Mouse (Mus musculus) CH12.LX (cell line): Measurements from ENCODE around the gene Ttyh3. TPM values are rescaled to one million over a fixed set of nuclear protein-coding genes. Genes with fewer than 3 reads are reported as not detected.
A peak's percentile ranks its signal among the peaks of the same experiment; 100 is the strongest.

ENCODE experiments used
- DNase-seq: peaks from one replicate; pipeline ENCODE4 v3.0.0-alpha.2; 2013; ENCODE audit errors: extremely low read depth
- H3K27ac ChIP-seq: 2 replicates; pipeline ENCODE4 v1.5.1; 2012; ENCODE audit warnings: low read depth, mild to moderate bottlenecking, control low read depth, moderate library complexity; ENCODE audit not compliant: insufficient read depth
- H3K27me3 ChIP-seq: replicated peaks from 2 replicates; pipeline ENCODE3; 2012; ENCODE audit warnings: inconsistent platforms
- H3K36me3 ChIP-seq, 2 experiments: replicated peaks in 1 of 2; 2 replicates each; pipeline versions ENCODE3 to v1.6.1; 2012; ENCODE audit warnings: inconsistent platforms in 1 of 2, low read length in 1 of 2, mild to moderate bottlenecking in 1 of 2, mixed read lengths in 1 of 2, moderate library complexity in 1 of 2; ENCODE audit not compliant: control insufficient read depth in 1 of 2, insufficient read depth in 1 of 2
- H3K4me1 ChIP-seq, 2 experiments: 2 replicates each; pipeline ENCODE4 v1.6.1; 2012; ENCODE audit warnings: inconsistent platforms in 1 of 2, moderate library complexity in 1 of 2; ENCODE audit not compliant: insufficient read depth in 2 of 2, control insufficient read depth in 1 of 2
- H3K4me2 ChIP-seq: 2 replicates; pipeline ENCODE4 v1.6.1; 2012; ENCODE audit warnings: low read depth, mild to moderate bottlenecking, control low read depth; ENCODE audit not compliant: poor library complexity, insufficient read depth, severe bottlenecking
- H3K4me3 ChIP-seq, 3 experiments: fragments of 150-350 bp in 1 of 3; sonication (generic) in 1 of 3; replicated peaks in 1 of 3; 2 replicates each; pipeline versions ENCODE3 to v1.5.1; 2011 to 2012; ENCODE audit warnings: low read depth in 2 of 3, low read length in 2 of 3, mild to moderate bottlenecking in 2 of 3, moderate library complexity in 2 of 3, control low read depth in 1 of 3, improper control_type of control experiment in 1 of 3, inconsistent platforms in 1 of 3, mixed read lengths in 1 of 3; ENCODE audit not compliant: poor library complexity in 1 of 3
- H3K79me2 ChIP-seq: replicated peaks from 2 replicates; pipeline ENCODE4 v1.6.1; 2012; ENCODE audit warnings: mild to moderate bottlenecking, moderate library complexity; ENCODE audit not compliant: control insufficient read depth, poor library complexity, insufficient read depth, severe bottlenecking; ENCODE audit errors: extremely low read depth
- H3K9ac ChIP-seq: 2 replicates; pipeline ENCODE4 v1.6.1; 2012; ENCODE audit warnings: low read depth, mild to moderate bottlenecking, control low read depth, moderate library complexity; ENCODE audit not compliant: insufficient read depth
- H3K9me3 ChIP-seq: replicated peaks from 2 replicates; pipeline ENCODE3; 2012; ENCODE audit warnings: low read length, inconsistent platforms, mixed read lengths
- CHD1 ChIP-seq: IDR thresholded peaks from 2 replicates; pipeline ENCODE4 v1.6.1; 2012; ENCODE audit warnings: low read depth, low read length, improper control_type of control experiment, inconsistent platforms
- CHD2 ChIP-seq: IDR thresholded peaks from 2 replicates; pipeline ENCODE4 v1.6.1; 2011; ENCODE audit warnings: low read length, improper control_type of control experiment
- CTCF ChIP-seq, 2 experiments: IDR thresholded peaks in 1 of 2; conservative IDR thresholded peaks in 1 of 2; 2 replicates each; pipeline ENCODE4 v1.5.1; 2011 to 2012; ENCODE audit warnings: low read depth in 2 of 2, low read length in 2 of 2, improper control_type of control experiment in 1 of 2, inconsistent platforms in 1 of 2, mild to moderate bottlenecking in 1 of 2, moderate library complexity in 1 of 2
- ELF1 ChIP-seq: IDR thresholded peaks from 2 replicates; pipeline ENCODE4 v1.6.1; 2014; ENCODE audit warnings: low read depth, mild to moderate bottlenecking, inconsistent platforms, low read length, improper control_type of control experiment
- ETS1 ChIP-seq: conservative IDR thresholded peaks from 2 replicates; pipeline ENCODE4 v1.6.1; 2012; ENCODE audit warnings: low read depth, mild to moderate bottlenecking, inconsistent platforms, low read length, improper control_type of control experiment, moderate library complexity
- GABPA ChIP-seq: IDR thresholded peaks from 2 replicates; pipeline ENCODE4 v1.6.1; 2012; ENCODE audit warnings: low read depth, low read length, improper control_type of control experiment, inconsistent platforms; ENCODE audit not compliant: insufficient replicate concordance
- MEF2A ChIP-seq: IDR thresholded peaks from 2 replicates; pipeline ENCODE4 v1.6.1; 2014; ENCODE audit warnings: low read depth, mild to moderate bottlenecking, inconsistent platforms, low read length, improper control_type of control experiment, borderline replicate concordance
- NELFE ChIP-seq: IDR thresholded peaks from 2 replicates; pipeline ENCODE4 v1.6.1; 2011; ENCODE audit warnings: low read depth, low read length, improper control_type of control experiment
- POLR2A ChIP-seq: IDR thresholded peaks from 2 replicates; pipeline ENCODE4 v1.6.1; 2011; ENCODE audit warnings: low read depth, mild to moderate bottlenecking, improper control_type of control experiment, low read length
- SIN3A ChIP-seq: IDR thresholded peaks from 2 replicates; pipeline ENCODE4 v1.6.1; 2012; ENCODE audit warnings: low read length, improper control_type of control experiment, inconsistent platforms
- TBP ChIP-seq: conservative IDR thresholded peaks from 2 replicates; pipeline ENCODE4 v1.6.1; 2011; ENCODE audit warnings: low read depth, low read length, improper control_type of control experiment
- USF2 ChIP-seq: conservative IDR thresholded peaks from 2 replicates; pipeline ENCODE4 v1.6.1; 2011; ENCODE audit warnings: low read depth, low read length, improper control_type of control experiment
- ZC3H11A ChIP-seq: IDR thresholded peaks from 2 replicates; pipeline ENCODE4 v1.6.1; 2012; ENCODE audit warnings: low read depth, mild to moderate bottlenecking, inconsistent platforms, low read length, improper control_type of control experiment
- dilution Hi-C: fragments of 300-500 bp; cut with MboI; formaldehyde crosslinking; loops from 2 replicates; pipeline ENCODE4 v1.14.3; 2020; ENCODE audit warnings: low sequenced_read_pairs; ENCODE audit not compliant: extremely low pct_unique_long_range_greater_than_20kb, extremely low pct_ligation_motif_present
- in situ Hi-C: fragments of 300-500 bp; cut with MboI; formaldehyde crosslinking; loops from 3 replicates; pipeline ENCODE4 v1.14.3; 2019; ENCODE audit warnings: low sequenced_read_pairs, low pct_ligation_motif_present, low pct_unique_long_range_greater_than_20kb, mixed read lengths
- polyA plus RNA-seq: library from polyadenylated mRNA; unstranded; fragments of >175 nt; gene quantifications from 2 replicates; pipeline ENCODE4 v1.2.1, GENCODE M21; 2012; ENCODE audit warnings: low read depth; ENCODE audit not compliant: insufficient read length
- total RNA-seq, 2 experiments: library from RNA; depleted of rRNA; stranded (reverse); fragments of 300-350 nt in 1 of 2; fragments of >200 nt in 1 of 2; gene quantifications; 2 replicates each; pipeline ENCODE4 v1.2.3; 2012 to 2014

Ttyh3 gene
- total and polyA plus RNA-seq, 3 experiments = 0.31 to 6.3 (median 1.4) TPM

GRCm38 (mm10) chr5:140636316-140637057 lies 12.3 kb downstream of the Ttyh3 start:
- H3K36me3 ChIP-seq = peaks cover 0 to 15% of the 10 kb centered on the region in 2 experiments
- no peak overlapping the region for H3K4me3 ChIP-seq
- no peak for DNase-seq
- no peaks in the 10 kb centered on the region for H3K9me3 ChIP-seq
- no peak overlapping the region for H3K4me2 ChIP-seq
- no peaks in the 10 kb centered on the region for H3K79me2 ChIP-seq
- H3K4me1 ChIP-seq = peaks cover 2 to 34% of the 10 kb centered on the region in 2 experiments
- dilution Hi-C loops = no loop called here
- no peak for TF ChIP-seq POLR2A
- peak in 1 of 2 experiments; percentile 27; a peak in 1 of 4 replicates for TF ChIP-seq CTCF (conservative IDR thresholded peaks at IDR 0.05 in 1 of 2, IDR thresholded peaks at IDR 0.05 in 1 of 2; ENCODE audit: low read depth in 2 of 2, low read length in 2 of 2)
- no peak overlapping the region for H3K27ac ChIP-seq
- H3K9ac ChIP-seq = no peak overlapping the region
- no peaks in the 10 kb centered on the region for H3K27me3 ChIP-seq
- in situ Hi-C loops = no loop called here

DNA sequence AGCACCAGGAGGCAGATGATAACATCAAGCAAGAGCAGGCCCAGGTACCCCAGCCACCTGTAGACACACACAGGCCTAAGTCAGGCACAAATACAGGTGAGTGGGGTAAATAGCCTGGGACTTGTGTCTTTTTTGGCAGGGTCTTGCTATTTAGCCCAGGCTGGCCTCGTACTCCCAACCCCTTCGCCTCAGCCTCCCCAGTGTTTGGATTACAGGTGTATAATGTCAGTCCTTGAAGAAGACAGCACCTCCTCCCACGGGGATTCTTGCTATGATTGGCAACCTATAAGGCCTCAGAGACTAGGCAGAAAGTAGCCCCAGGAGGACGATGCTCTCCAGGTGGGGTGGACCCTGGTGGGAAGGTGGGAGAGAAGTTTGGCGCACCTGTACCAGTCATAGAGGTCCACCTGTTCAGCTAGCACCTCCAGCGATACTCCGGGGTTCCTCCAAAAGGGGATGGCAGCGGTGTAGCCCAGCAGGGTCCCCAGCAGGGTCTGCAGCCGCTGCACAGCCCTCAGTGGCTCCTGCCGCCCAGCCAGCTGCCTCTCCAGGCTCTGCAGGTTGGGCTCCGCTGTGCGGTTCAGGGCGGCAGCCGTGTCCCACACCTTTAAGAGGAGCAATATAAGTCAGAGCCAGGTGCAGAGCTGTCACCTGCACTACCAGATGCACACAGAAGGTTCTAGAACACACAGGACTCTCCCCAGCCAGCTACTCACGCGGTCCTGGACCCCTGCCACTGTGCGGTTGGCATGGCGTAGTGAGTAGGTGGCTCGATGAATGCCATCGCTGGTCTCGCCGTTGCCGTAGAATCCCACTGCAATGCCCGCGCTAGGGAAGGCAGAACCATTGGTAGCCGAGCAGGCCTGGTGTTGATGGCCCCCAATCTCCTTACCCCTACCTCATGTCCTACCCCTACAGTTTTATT lies 13.8 kb downstream of the Ttyh3 start:
- in situ Hi-C loops = loop anchor here (5.0 kb wide), 1 partner anchor 42 kb away; no protein-coding TSS in a partner anchor
- TF ChIP-seq CTCF (conservative IDR thresholded peaks at IDR 0.05 in 1 of 2, IDR thresholded peaks at IDR 0.05 in 1 of 2; ENCODE audit: low read depth in 2 of 2, low read length in 2 of 2) (no peak), SIN3A (no peak), NELFE (no peak), CHD1 (no peak), TBP (no peak), USF2 (no peak), ELF1 (no peak), GABPA (no peak), ETS1 (no peak), ZC3H11A (no peak), MEF2A (no peak), CHD2 (no peak)
- Histone ChIP-seq H3K4me1 (peaks cover 2 to 22% of the 10 kb centered on the region in 2 experiments; a peak in 3 of 4 replicates), H3K36me3 (peaks cover 0 to 15% of the 10 kb centered on the region in 2 experiments), H3K79me2 (no peaks in the 10 kb centered on the region), H3K9me3 (no peaks in the 10 kb centered on the region), H3K27ac (no peak overlapping the region), H3K27me3 (no peaks in the 10 kb centered on the region), H3K4me3 (no peak overlapping the region), H3K4me2 (no peak overlapping the region), H3K9ac (no peak overlapping the region)
- dilution Hi-C loops = no loop called here
- no peak for DNase-seq
